ENCODE assay signal across 8 mouse cellular contexts in the genomic region with DNA sequence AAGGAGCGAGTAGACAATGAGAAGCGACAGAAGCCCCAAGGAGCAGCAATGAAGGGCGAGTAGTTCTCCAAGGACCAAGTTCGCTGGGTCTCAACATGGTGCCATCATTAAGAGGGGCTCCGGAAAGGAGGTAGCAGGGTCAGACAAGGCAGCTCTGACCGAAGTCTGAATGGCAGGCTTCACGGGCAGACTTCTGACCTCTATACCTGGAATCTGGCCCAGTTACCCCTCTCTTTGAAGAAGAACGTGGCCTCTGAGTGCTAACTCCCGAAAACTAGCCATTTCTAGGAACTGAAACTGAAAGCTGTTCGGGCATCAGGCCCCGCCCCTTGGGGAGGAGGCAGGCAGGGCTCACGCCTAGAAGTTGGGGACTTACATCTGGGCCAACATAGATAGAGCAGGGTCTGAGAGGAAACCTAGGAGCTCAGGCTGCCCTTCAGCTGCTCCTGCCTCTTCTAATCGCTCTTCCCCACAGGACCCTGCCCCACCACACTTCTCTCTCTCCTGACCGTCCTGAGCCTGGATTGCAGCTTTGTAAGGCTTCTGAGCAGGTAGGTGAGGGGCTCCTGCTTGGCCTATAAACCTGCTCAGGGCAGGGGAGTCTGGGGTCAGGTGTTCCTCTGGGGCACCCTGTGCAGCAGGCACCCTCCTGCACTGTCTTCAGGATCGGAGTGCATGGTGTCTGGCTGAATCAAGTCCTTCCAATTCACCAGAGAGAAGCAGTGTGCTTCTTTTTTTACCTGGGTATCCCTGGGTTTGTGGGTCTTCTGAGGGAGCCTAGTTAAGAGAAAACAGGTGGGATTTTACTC. TPM values are rescaled to one million over a fixed set of nuclear protein-coding genes. Genes with fewer than 3 reads are reported as not detected.
DNase-seq lines count a peak whose midpoint lies in the region; ATAC-seq and TF ChIP-seq lines count a peak whose summit lies in the region.
"Not testable (repeated sequence)": the region's sequence is repeated elsewhere in the genome, so short reads cannot be mapped to it uniquely, and the experiment has no call there.

TSS of gene Igtp (plus strand) at position 328 of the 809 bp plus-strand sequence.
TSS of gene Irgm2 (plus strand) at position 390 of the 809 bp plus-strand sequence.

- H3K9me3 ChIP-seq in forebrain, embryonic 12.5 days; heart, embryonic 16.5 days (replicated peaks; ENCODE audit: control insufficient read depth, low read length); liver, postnatal 0 days (ENCODE audit: low read length); neural tube, embryonic 11.5 days (ENCODE audit: control insufficient read depth, low read length); stomach, embryonic 15.5 days: not testable (repeated sequence)

- not testable (repeated sequence) for H3K4me1 ChIP-seq in forebrain, embryonic 12.5 days; heart, embryonic 16.5 days (ENCODE audit: control insufficient read depth, insufficient read depth, low read length); neural tube, embryonic 11.5 days (ENCODE audit: control insufficient read depth, insufficient read depth, low read length); stomach, embryonic 15.5 days
- H3K4me1 ChIP-seq in liver, postnatal 0 days (ENCODE audit: insufficient read depth), result peaks cover 23% of the 10 kb centered on the region

- peak within 1 kb of the TSS; percentile 59 for H3K4me2 ChIP-seq in forebrain, embryonic 12.5 days
- peak within 1 kb of the TSS; percentile 83 for H3K4me2 ChIP-seq in heart, embryonic 16.5 days (ENCODE audit: low read depth, low read length)
- peak within 1 kb of the TSS; percentile 85 for H3K4me2 ChIP-seq in liver, postnatal 0 days (ENCODE audit: low read depth, low read length)
- peak within 1 kb of the TSS; percentile 65 for H3K4me2 ChIP-seq in neural tube, embryonic 11.5 days (ENCODE audit: low read depth)
- peak within 1 kb of the TSS; percentile 73 for H3K4me2 ChIP-seq in stomach, embryonic 15.5 days

- not testable (repeated sequence) for ATAC-seq in forebrain, embryonic 12.5 days (ENCODE audit: low FRiP score); neural tube, embryonic 11.5 days (ENCODE audit: insufficient read depth, low FRiP score, low TSS enrichment)
- peak; percentile 86 for ATAC-seq in heart, embryonic 16.5 days (replicated peaks; ENCODE audit: extremely low read depth, insufficient read depth, low FRiP score)
- ATAC-seq in liver, postnatal 0 days, result peak; percentile 95
- ATAC-seq in stomach, embryonic 15.5 days (ENCODE audit: insufficient read depth, low FRiP score, low read depth), result peak; percentile 90

- peak within 1 kb of the TSS; percentile 56; the same call in 1 of the 2 replicates for H3K9ac ChIP-seq in forebrain, embryonic 12.5 days
- peak within 1 kb of the TSS; percentile 81 for H3K9ac ChIP-seq in heart, embryonic 16.5 days (ENCODE audit: low read length)
- peak within 1 kb of the TSS; percentile 77 for H3K9ac ChIP-seq in liver, postnatal 0 days (replicated peaks)
- peak within 1 kb of the TSS; percentile 45 for H3K9ac ChIP-seq in neural tube, embryonic 11.5 days (ENCODE audit: low read length)
- peak within 1 kb of the TSS; percentile 45; the same call in 1 of the 2 replicates for H3K9ac ChIP-seq in stomach, embryonic 15.5 days

- 11% methylated on average over 14 of the region's 15 CpGs for WGBS in forebrain, embryonic 12.5 days
- 4% methylated on average over 14 of the region's 15 CpGs for WGBS in heart, embryonic 16.5 days
- 5% methylated on average over 12 of the region's 15 CpGs for WGBS in liver, postnatal 0 days (ENCODE audit: insufficient replicate concordance)
- 9% methylated on average over 14 of the region's 15 CpGs for WGBS in neural tube, embryonic 11.5 days
- 3% methylated on average over 14 of the region's 15 CpGs for WGBS in stomach, embryonic 15.5 days

- peak; percentile 31; the same call in 1 of the 2 replicates for TF ChIP-seq EP300 in liver, postnatal 0 days (IDR thresholded peaks at IDR 0.05; ENCODE audit: low read depth)

- peak within 1 kb of the TSS; percentile 47 for H3K4me3 ChIP-seq in forebrain, embryonic 12.5 days (replicated peaks)
- H3K4me3 ChIP-seq in heart, embryonic 16.5 days (ENCODE audit: low read length), result peak within 1 kb of the TSS; percentile 80
- H3K4me3 ChIP-seq in liver, postnatal 0 days (ENCODE audit: low read depth, low read length), result peak within 1 kb of the TSS; percentile 68
- H3K4me3 ChIP-seq in neural tube, embryonic 11.5 days (ENCODE audit: low read depth, low read length), result peak within 1 kb of the TSS; percentile 45
- peak within 1 kb of the TSS; percentile 63 for H3K4me3 ChIP-seq in stomach, embryonic 15.5 days (replicated peaks)

- peak; percentile 95 to 96 for DNase-seq in B cell, adult 2 months
- DNase-seq in brain, adult 2 months (ENCODE audit: low read depth, low spot score), result peak; percentile 59
- DNase-seq in kidney, postnatal 14 days, result peak; percentile 88
- DNase-seq in liver, postnatal 0 days, result peak; percentile 91
- DNase-seq in neural tube, embryonic 11.5 days (ENCODE audit: low spot score), result peak; percentile 64

- TF ChIP-seq CTCF in liver, postnatal 0 days (IDR thresholded peaks at IDR 0.05; ENCODE audit: low read depth), result not testable (repeated sequence)

- H3K27me3 ChIP-seq in forebrain, embryonic 12.5 days; heart, embryonic 16.5 days (ENCODE audit: control insufficient read depth, insufficient read depth, low read length); liver, postnatal 0 days (ENCODE audit: insufficient read depth, low read length); neural tube, embryonic 11.5 days (ENCODE audit: control insufficient read depth, insufficient read depth, low read length); stomach, embryonic 15.5 days (replicated peaks): not testable (repeated sequence)

- not testable (repeated sequence) for H3K36me3 ChIP-seq in forebrain, embryonic 12.5 days (replicated peaks); heart, embryonic 16.5 days (ENCODE audit: control insufficient read depth, insufficient read depth); neural tube, embryonic 11.5 days (ENCODE audit: control insufficient read depth, insufficient read depth, low read length); stomach, embryonic 15.5 days
- H3K36me3 ChIP-seq in liver, postnatal 0 days (replicated peaks; ENCODE audit: insufficient read depth, low read length), result peaks cover 19% of the 10 kb centered on the region

- not testable (repeated sequence) for H3K27ac ChIP-seq in forebrain, embryonic 12.5 days; neural tube, embryonic 11.5 days (ENCODE audit: low read depth, low read length); stomach, embryonic 15.5 days
- peak within 1 kb of the TSS; percentile 84 for H3K27ac ChIP-seq in heart, embryonic 16.5 days (ENCODE audit: low read length)
- peak within 1 kb of the TSS; percentile 97 for H3K27ac ChIP-seq in liver, postnatal 0 days (ENCODE audit: low read depth)

RNA-seq across cellular contexts. Expression of gene Igtp, which starts in this region (rescaled TPM):
- polyA plus RNA-seq in forebrain, embryonic 12.5 days (2016; fragmentation: Nextera tagmentation; extraction: Ambion mirVana), result 1.6 and 1.9 TPM in 2 replicates
- polyA plus RNA-seq in heart, embryonic 16.5 days (2015; fragmentation: Nextera tagmentation; extraction: Ambion mirVana), result 8.2 and 12.3 TPM in 2 replicates
- 42.4 and 43.7 TPM in 2 replicates for polyA plus RNA-seq in liver, postnatal 0 days (2015; fragmentation: Nextera tagmentation; extraction: Ambion mirVana)
- polyA plus RNA-seq in neural tube, embryonic 11.5 days (2014; fragmentation: Nextera tagmentation; extraction: Ambion mirVana), result 2.1 and 2.4 TPM in 2 replicates
- polyA plus RNA-seq in stomach, embryonic 15.5 days (2015; fragmentation: Nextera tagmentation; extraction: Ambion mirVana), result 4.3 and 4.9 TPM in 2 replicates

RNA-seq across cellular contexts. Expression of gene Irgm2, which starts in this region (rescaled TPM):
- polyA plus RNA-seq in forebrain, embryonic 12.5 days (2016; fragmentation: Nextera tagmentation; extraction: Ambion mirVana), result 0.51 and 0.63 TPM in 2 replicates
- polyA plus RNA-seq in heart, embryonic 16.5 days (2015; fragmentation: Nextera tagmentation; extraction: Ambion mirVana), result 4.2 and 6.4 TPM in 2 replicates
- polyA plus RNA-seq in liver, postnatal 0 days (2015; fragmentation: Nextera tagmentation; extraction: Ambion mirVana), result 17.2 and 18.2 TPM in 2 replicates
- 0.72 and 1.4 TPM in 2 replicates for polyA plus RNA-seq in neural tube, embryonic 11.5 days (2014; fragmentation: Nextera tagmentation; extraction: Ambion mirVana)
- 3.0 and 3.8 TPM in 2 replicates for polyA plus RNA-seq in stomach, embryonic 15.5 days (2015; fragmentation: Nextera tagmentation; extraction: Ambion mirVana)
